Mouse (Mus musculus): ENCODE data around the gene Avil.

DNA sequence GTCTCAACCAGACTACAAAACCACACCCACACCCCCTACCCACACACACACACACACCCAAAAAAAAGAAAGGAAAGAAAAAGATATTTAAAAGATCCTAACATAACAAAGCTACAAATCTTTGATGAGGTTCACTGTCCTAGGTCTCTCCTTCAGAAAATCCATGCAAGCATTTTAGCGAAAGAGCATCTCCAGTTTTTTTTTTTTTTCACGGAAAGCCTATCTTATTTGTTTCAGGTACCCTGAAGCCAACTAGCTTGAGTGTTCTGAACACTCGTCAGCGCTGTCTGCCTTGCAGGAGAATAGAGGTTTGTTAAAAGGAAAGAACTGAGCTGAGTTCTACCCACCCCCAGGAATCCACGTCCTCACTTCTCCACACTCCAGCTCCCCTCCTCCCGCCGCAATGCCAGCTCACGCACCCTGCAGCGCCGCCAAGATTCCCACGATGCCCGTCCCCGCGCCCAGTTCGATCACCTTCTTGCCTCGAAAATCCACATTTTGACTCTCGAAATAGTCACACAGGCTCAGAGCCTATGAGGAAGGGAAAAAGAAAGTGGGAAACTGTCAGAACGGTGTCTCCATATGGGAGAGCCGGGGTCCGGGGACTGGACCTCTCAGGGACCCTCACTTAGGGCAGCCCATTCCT is 40.2 kb downstream of the Avil start:
- no peak for TF ChIP-seq CTCF (IDR thresholded peaks at IDR 0.05; ENCODE audit: insufficient read depth, low read length)
- no peak for TF ChIP-seq POLR2A (IDR thresholded peaks at IDR 0.05; ENCODE audit: borderline replicate concordance, extremely low read depth, low read depth, low read length)
